Mouse (Mus musculus) myocyte (in vitro differentiated cells): ENCODE data around the gene Emc4.

Source experiments
- MYOD1 ChIP-seq, 3 experiments: IDR thresholded peaks; one replicate each; pipeline ENCODE4 v1.6.1; 2011; ENCODE audit warnings: control low read depth in 2 of 3, low read depth in 2 of 3, mild to moderate bottlenecking in 2 of 3, moderate library complexity in 1 of 3; ENCODE audit not compliant: insufficient read length in 2 of 3, control insufficient read depth in 1 of 3
- POLR2A ChIP-seq: IDR thresholded peaks from one replicate; pipeline ENCODE4 v1.6.1; 2011; ENCODE audit warnings: low read depth, mild to moderate bottlenecking, control low read depth, moderate library complexity; ENCODE audit not compliant: insufficient read length
- TCF12 ChIP-seq: IDR thresholded peaks from one replicate; pipeline ENCODE4 v1.6.1; 2011; ENCODE audit warnings: mild to moderate bottlenecking, control low read depth; ENCODE audit not compliant: poor library complexity, insufficient read depth, severe bottlenecking
- TCF3 ChIP-seq: IDR thresholded peaks from one replicate; pipeline ENCODE4 v1.6.1; 2011; ENCODE audit warnings: low read depth, control low read depth; ENCODE audit not compliant: insufficient read length
- USF1 ChIP-seq: IDR thresholded peaks from one replicate; pipeline ENCODE4 v1.6.1; 2011; ENCODE audit warnings: low read depth, mild to moderate bottlenecking, control low read depth, moderate library complexity

- TF ChIP-seq USF1 (no peak), POLR2A (no peak), TCF3 (no peak), TCF12 (no peak), MYOD1 (IDR thresholded peaks at IDR 0.05; ENCODE audit: control insufficient read depth in 1 of 3, insufficient read length in 2 of 3, low read depth in 2 of 3) (no peak)
Measured at GRCm38 (mm10) chr2:112353685-112354455, 14.0 kb downstream of the Emc4 start.
